Mouse (Mus musculus) stomach, embryonic 16.5 days (tissue): ENCODE results near the gene Pde3a. TPM values are rescaled to one million over a fixed set of nuclear protein-coding genes. Genes with fewer than 3 reads are reported as not detected.

ENCODE experiments used
- ATAC-seq: fragments of 200-750 bp; cut with Nextera tagmentation; 2 replicates; pipeline ENCODE4 v1.8.0; 2017; ENCODE audit warnings: moderate number of reproducible peaks, moderate TSS enrichment; ENCODE audit not compliant: insufficient read depth, low FRiP score
- H3K27ac ChIP-seq: fragments of 300-500 bp; sonication (generic); 2 replicates; pipeline ENCODE4 v1.5.1; 2014; ENCODE audit warnings: low read length
- H3K27me3 ChIP-seq: fragments of 300-500 bp; sonication (generic); 2 replicates; pipeline ENCODE4 v1.6.1; 2014; ENCODE audit warnings: low read length, control low read depth, mixed read lengths; ENCODE audit not compliant: control insufficient read depth, insufficient read depth
- H3K36me3 ChIP-seq: fragments of 300-500 bp; sonication (generic); 2 replicates; pipeline ENCODE4 v1.6.1; 2014; ENCODE audit warnings: low read length; ENCODE audit not compliant: control insufficient read depth, insufficient read depth
- H3K4me1 ChIP-seq: fragments of 300-500 bp; sonication (generic); 2 replicates; pipeline ENCODE4 v1.6.1; 2014; ENCODE audit warnings: low read length, control low read depth, mixed read lengths; ENCODE audit not compliant: control insufficient read depth, insufficient read depth
- H3K4me2 ChIP-seq: fragments of 300-500 bp; sonication (generic); 2 replicates; pipeline ENCODE4 v1.6.1; 2014; ENCODE audit warnings: low read depth, low read length, mixed read lengths
- H3K4me3 ChIP-seq: fragments of 300-500 bp; sonication (generic); replicated peaks from 2 replicates; pipeline ENCODE4 v1.5.1; 2014; ENCODE audit warnings: mild to moderate bottlenecking, low read length
- H3K9ac ChIP-seq: fragments of 300-500 bp; sonication (generic); 2 replicates; pipeline ENCODE4 v1.6.1; 2014; ENCODE audit warnings: low read length
- H3K9me3 ChIP-seq: fragments of 300-500 bp; sonication (generic); replicated peaks from 2 replicates; pipeline ENCODE4 v1.6.1; 2016; ENCODE audit warnings: low read length, control low read depth; ENCODE audit not compliant: control insufficient read depth
- WGBS: fragments of 180-500 bp; shearing (Covaris S2); extraction: QIAGEN DNeasy Blood & Tissue Kit; methylation state at CpG from one replicate; pipeline ENCODE4 v1.1.7; 2014; 5-methylcytosine and 5-hydroxymethylcytosine counted together
- polyA plus RNA-seq: library from polyadenylated mRNA; unstranded; fragments of >200 nt; fragmentation: Nextera tagmentation; extraction: Ambion mirVana; gene quantifications from 2 replicates; pipeline ENCODE4 v1.2.1, GENCODE M21; 2015

The Pde3a gene
- polyA plus RNA-seq, 1 experiment from 2014 or later: 9.6 TPM

- no peak; the same call in 1 of the 2 replicates for ATAC-seq
- Histone ChIP-seq H3K36me3 (no peaks in the 10 kb centered on the region), H3K4me3 (no peak overlapping the region), H3K27me3 (no peaks in the 10 kb centered on the region), H3K4me1 (no peaks in the 10 kb centered on the region), H3K27ac (no peak overlapping the region), H3K9ac (no peak overlapping the region), H3K9me3 (no peaks in the 10 kb centered on the region), H3K4me2 (no peak overlapping the region)
- WGBS: 41% methylated on average over 6 of the region's 6 CpGs
These were observed 16.2 kb upstream of the Pde3a start for GRCm38 (mm10) chr6:141232756-141233382.

- Histone ChIP-seq H3K9ac (no peak overlapping the region), H3K4me1 (no peaks in the 10 kb centered on the region), H3K36me3 (no peaks in the 10 kb centered on the region), H3K4me3 (no peak overlapping the region), H3K9me3 (no peaks in the 10 kb centered on the region), H3K4me2 (no peak overlapping the region), H3K27ac (no peak overlapping the region), H3K27me3 (no peaks in the 10 kb centered on the region)
- WGBS: 63% methylated on average over 1 of the region's 1 CpGs
- ATAC-seq: no peak
These were observed 7.3 kb upstream of the Pde3a start for GRCm38 (mm10) chr6:141241809-141242208.

- Histone ChIP-seq H3K4me3 (no peak overlapping the region), H3K27ac (no peak overlapping the region), H3K9me3 (no peaks in the 10 kb centered on the region), H3K4me2 (no peak overlapping the region), H3K9ac (no peak overlapping the region), H3K27me3 (no peaks in the 10 kb centered on the region; the same call in none of the 2 replicates), H3K4me1 (peaks cover 4% of the 10 kb centered on the region; the same call in 1 of the 2 replicates), H3K36me3 (no peaks in the 10 kb centered on the region)
- ATAC-seq: no peak
- WGBS: 91% methylated on average over 4 of the region's 4 CpGs
These were observed 4.0 kb upstream of the Pde3a start for GRCm38 (mm10) chr6:141245089-141245488.

- H3K4me1 ChIP-seq: peaks cover 4% of the 10 kb centered on the region; the same call in 1 of the 2 replicates
- no peak overlapping the region for H3K27ac ChIP-seq
- 77% methylated on average over 6 of the region's 6 CpGs for WGBS
- no peak for ATAC-seq
- H3K36me3 ChIP-seq: no peaks in the 10 kb centered on the region
- H3K4me3 ChIP-seq: no peak overlapping the region
- H3K27me3 ChIP-seq: no peaks in the 10 kb centered on the region; the same call in none of the 2 replicates
- no peak overlapping the region for H3K4me2 ChIP-seq
- no peaks in the 10 kb centered on the region for H3K9me3 ChIP-seq
- no peak overlapping the region for H3K9ac ChIP-seq
These were observed 2.7 kb upstream of the Pde3a start for GRCm38 (mm10) chr6:141246391-141246790.

GRCm38 (mm10) chr6:141248081-141248480, 988 bp upstream of the Pde3a start:
- peak overlapping the region; percentile 88 for H3K9ac ChIP-seq
- peak overlapping the region; percentile 52; the same call in 1 of the 2 replicates for H3K27ac ChIP-seq
- H3K27me3 ChIP-seq: peaks cover 2% of the 10 kb centered on the region
- H3K4me3 ChIP-seq: peak overlapping the region; percentile 72
- peaks cover 4% of the 10 kb centered on the region; the same call in 1 of the 2 replicates for H3K4me1 ChIP-seq
- H3K4me2 ChIP-seq: peak overlapping the region; percentile 64
- H3K36me3 ChIP-seq: no peaks in the 10 kb centered on the region
- no peak for ATAC-seq
- H3K9me3 ChIP-seq: no peaks in the 10 kb centered on the region

GRCm38 (mm10) chr6:141249585-141250295, 671 bp downstream of the Pde3a start:
- ATAC-seq: peak; percentile 91
- under 1% methylated on average over 65 of the region's 68 CpGs for WGBS
- peak overlapping the region; percentile 88 for H3K9ac ChIP-seq

GRCm38 (mm10) chr6:141250296-141250629, 1.2 kb downstream of the Pde3a start:
- peaks cover 4% of the 10 kb centered on the region; the same call in 1 of the 2 replicates for H3K4me1 ChIP-seq
- peaks cover 5% of the 10 kb centered on the region for H3K27me3 ChIP-seq
- H3K27ac ChIP-seq: peak overlapping the region; percentile 89
- H3K36me3 ChIP-seq: no peaks in the 10 kb centered on the region
- H3K9ac ChIP-seq: peak overlapping the region; percentile 88
- H3K4me2 ChIP-seq: peak overlapping the region; percentile 64
- WGBS: 3% methylated on average over 22 of the region's 22 CpGs
- H3K4me3 ChIP-seq: peak overlapping the region; percentile 72
- ATAC-seq: peak; percentile 33; the same call in 1 of the 2 replicates
- H3K9me3 ChIP-seq: no peaks in the 10 kb centered on the region

More at GRCm38 (mm10) chr6:141249585-141250295, 671 bp downstream of the Pde3a start:
- H3K4me3 ChIP-seq: peak overlapping the region; percentile 72
- H3K36me3 ChIP-seq: no peaks in the 10 kb centered on the region
- H3K4me1 ChIP-seq: peaks cover 4% of the 10 kb centered on the region; the same call in 1 of the 2 replicates
- H3K9me3 ChIP-seq: no peaks in the 10 kb centered on the region
- H3K27ac ChIP-seq: peak overlapping the region; percentile 89
- peaks cover 5% of the 10 kb centered on the region for H3K27me3 ChIP-seq
- peak overlapping the region; percentile 64 for H3K4me2 ChIP-seq

GRCm38 (mm10) chr6:141250984-141251383, 1.9 kb downstream of the Pde3a start:
- H3K9ac ChIP-seq: peak overlapping the region; percentile 88
- WGBS: 32% methylated on average over 6 of the region's 6 CpGs
- H3K4me2 ChIP-seq: peak overlapping the region; percentile 64
- no peak for ATAC-seq
- no peaks in the 10 kb centered on the region for H3K36me3 ChIP-seq
- H3K4me3 ChIP-seq: peak overlapping the region; percentile 72
- H3K27ac ChIP-seq: no peak overlapping the region
- H3K9me3 ChIP-seq: no peaks in the 10 kb centered on the region
- peaks cover 5% of the 10 kb centered on the region for H3K27me3 ChIP-seq
- H3K4me1 ChIP-seq: peaks cover 7% of the 10 kb centered on the region; the same call in 1 of the 2 replicates

GRCm38 (mm10) chr6:141252520-141252919, 3.5 kb downstream of the Pde3a start:
- Histone ChIP-seq H3K9me3 (no peaks in the 10 kb centered on the region), H3K4me1 (peaks cover 7% of the 10 kb centered on the region; the same call in 1 of the 2 replicates), H3K4me2 (peak overlapping the region; percentile 64), H3K36me3 (no peaks in the 10 kb centered on the region), H3K9ac (no peak overlapping the region), H3K27ac (no peak overlapping the region), H3K4me3 (peak overlapping the region; percentile 72), H3K27me3 (peaks cover 5% of the 10 kb centered on the region)
- ATAC-seq: no peak
- 67% methylated on average over 7 of the region's 7 CpGs for WGBS
